Mouse (Mus musculus) myocyte (in vitro differentiated cells): ENCODE data around the gene Fkbp14.

Experiments
- CEBPB ChIP-seq: IDR thresholded peaks from 2 replicates; pipeline ENCODE4 v1.6.1; 2011; ENCODE audit warnings: mild to moderate bottlenecking, moderate library complexity; ENCODE audit not compliant: poor library complexity, insufficient read depth, severe bottlenecking
- E2F4 ChIP-seq: IDR thresholded peaks from one replicate; pipeline ENCODE4 v1.6.1; 2011; ENCODE audit warnings: mild to moderate bottlenecking, control low read depth, moderate library complexity; ENCODE audit not compliant: insufficient read depth
- MAX ChIP-seq: IDR thresholded peaks from one replicate; pipeline ENCODE4 v1.6.1; 2011; ENCODE audit warnings: low read depth, mild to moderate bottlenecking, control low read depth
- MYOD1 ChIP-seq, 3 experiments: IDR thresholded peaks; one replicate each; pipeline ENCODE4 v1.6.1; 2011; ENCODE audit warnings: control low read depth in 2 of 3, low read depth in 2 of 3, mild to moderate bottlenecking in 2 of 3, moderate library complexity in 1 of 3; ENCODE audit not compliant: insufficient read length in 2 of 3, control insufficient read depth in 1 of 3
- MYOG ChIP-seq, 3 experiments: IDR thresholded peaks; one replicate each; pipeline ENCODE4 v1.6.1; 2011; ENCODE audit warnings: control low read depth in 2 of 3, low read depth in 2 of 3, mild to moderate bottlenecking in 2 of 3; ENCODE audit not compliant: insufficient read length in 2 of 3, control insufficient read depth in 1 of 3, insufficient read depth in 1 of 3
- POLR2A ChIP-seq: IDR thresholded peaks from one replicate; pipeline ENCODE4 v1.6.1; 2011; ENCODE audit warnings: low read depth, mild to moderate bottlenecking, control low read depth, moderate library complexity; ENCODE audit not compliant: insufficient read length
- SRF ChIP-seq: IDR thresholded peaks from one replicate; pipeline ENCODE4 v1.6.1; 2011; ENCODE audit warnings: low read depth; ENCODE audit not compliant: control insufficient read depth, insufficient read length
- TCF3 ChIP-seq: IDR thresholded peaks from one replicate; pipeline ENCODE4 v1.6.1; 2011; ENCODE audit warnings: low read depth, control low read depth; ENCODE audit not compliant: insufficient read length

- no peak for TF ChIP-seq E2F4
- TF ChIP-seq CEBPB: no peak
- no peak for TF ChIP-seq POLR2A
- TF ChIP-seq MAX: no peak
- TF ChIP-seq SRF: no peak
- TF ChIP-seq MYOD1 (IDR thresholded peaks at IDR 0.05; ENCODE audit: control insufficient read depth in 1 of 3, insufficient read length in 2 of 3, low read depth in 2 of 3): no peak
- TF ChIP-seq MYOG (IDR thresholded peaks at IDR 0.05; ENCODE audit: control insufficient read depth in 1 of 3, insufficient read depth in 1 of 3, insufficient read length in 2 of 3, low read depth in 2 of 3): no peak
- TF ChIP-seq TCF3: no peak
Measured at GRCm38 (mm10) chr6:54563561-54563960, 33.5 kb downstream of the Fkbp14 start.
